In genomic region chr2:155523706-155524105, GRCm38 (mm10) we compare ENCODE assay signal across 29 mouse cellular contexts. TPM values are rescaled to one million over a fixed set of nuclear protein-coding genes. Genes with fewer than 3 reads are reported as not detected.
DNase-seq lines count a peak whose midpoint lies in the region; ATAC-seq and TF ChIP-seq lines count a peak whose summit lies in the region.
"Had no signal": no experiment of that assay in that cellular context is flagged by ENCODE, and none has a peak within 500 bp of the region (broad histone marks: within the 10 kb centered on the region; RNA-seq: fewer than 3 reads in every experiment).

No protein-coding gene starts in this region.

- H3K4me1 ChIP-seq in liver, embryonic 12.5 days = peaks cover 48% of the 10 kb centered on the region
- H3K4me1 ChIP-seq in liver, postnatal 0 days (ENCODE audit: insufficient read depth) = peaks cover 4% of the 10 kb centered on the region; the same call in 1 of the 2 replicates

- ATAC-seq in liver, embryonic 12.5 days = no peak
- ATAC-seq in liver, postnatal 0 days = no peak
- ATAC-seq in common myeloid progenitor, adult 5-6 weeks (replicated peaks; ENCODE audit: low read depth, poor library complexity, severe bottlenecking) = peak; percentile 70
- peak; percentile 49 for ATAC-seq in megakaryocyte progenitor cell, adult 5-6 weeks (replicated peaks; ENCODE audit: poor library complexity)
- ATAC-seq: activated CD4-positive, CD25-positive, alpha-beta regulatory T cell, adult 4 months; forebrain, embryonic 13.5 days; forebrain, embryonic 16.5 days; hindbrain, postnatal 0 days; inflammation-experienced regulatory T-cells, adult 6 months had no signal

- no peak for DNase-seq in liver, postnatal 0 days
- no peak for DNase-seq in B cell, adult 2 months
- DNase-seq in kidney, postnatal 36 days = no peak
- DNase-seq: adrenal gland, adult 8-10 months; adrenal gland, postnatal 25 days; cerebellum, adult 11-12 months; cerebellum, adult 8-10 months; cerebellum, postnatal 10 days; cerebellum, postnatal 36 days; gastrocnemius, adult 2 months; gastrocnemius, postnatal 14 days; heart, adult 18-20 months; heart, postnatal 10 days; heart, postnatal 36 days had no signal

- no peaks in the 10 kb centered on the region for H3K27me3 ChIP-seq in liver, embryonic 12.5 days (replicated peaks)
- no peaks in the 10 kb centered on the region for H3K27me3 ChIP-seq in liver, postnatal 0 days (ENCODE audit: insufficient read depth, low read length)
- H3K27me3 ChIP-seq: CH12.LX; forebrain, embryonic 13.5 days; heart, embryonic 12.5 days; heart, embryonic 15.5 days had no signal

- H3K9me3 ChIP-seq in liver, embryonic 12.5 days (replicated peaks) = no peaks in the 10 kb centered on the region
- no peaks in the 10 kb centered on the region for H3K9me3 ChIP-seq in liver, postnatal 0 days (ENCODE audit: low read length)
- H3K9me3 ChIP-seq: forebrain, embryonic 10.5 days; forebrain, embryonic 13.5 days; G1E; heart, embryonic 12.5 days; heart, embryonic 15.5 days; hindbrain, embryonic 10.5 days had no signal

- TF ChIP-seq CTCF in liver, postnatal 0 days (IDR thresholded peaks at IDR 0.05; ENCODE audit: low read depth) = no peak

- no peak for TF ChIP-seq EP300 in liver, postnatal 0 days (IDR thresholded peaks at IDR 0.05; ENCODE audit: low read depth)

- H3K9ac ChIP-seq in liver, embryonic 12.5 days = no peak overlapping the region
- no peak overlapping the region for H3K9ac ChIP-seq in liver, postnatal 0 days (replicated peaks)
- H3K9ac ChIP-seq: forebrain, embryonic 13.5 days; heart, embryonic 12.5 days; heart, embryonic 15.5 days; hindbrain, embryonic 14.5 days had no signal

- no peak overlapping the region for H3K4me3 ChIP-seq in liver, embryonic 12.5 days
- no peak overlapping the region for H3K4me3 ChIP-seq in liver, postnatal 0 days (ENCODE audit: low read depth, low read length)
- H3K4me3 ChIP-seq: forebrain, embryonic 10.5 days; forebrain, embryonic 13.5 days; gastrocnemius, adult 2 months; heart, embryonic 12.5 days; heart, embryonic 15.5 days; hindbrain, embryonic 10.5 days had no signal

- peak overlapping the region; percentile 3; the same call in 1 of the 2 replicates for H3K4me2 ChIP-seq in liver, embryonic 12.5 days
- H3K4me2 ChIP-seq in liver, postnatal 0 days (ENCODE audit: low read depth, low read length) = no peak overlapping the region
- H3K4me2 ChIP-seq: forebrain, embryonic 13.5 days; heart, embryonic 12.5 days; heart, embryonic 15.5 days; hindbrain, embryonic 14.5 days had no signal

- peaks cover 6% of the 10 kb centered on the region; the same call in 1 of the 2 replicates for H3K36me3 ChIP-seq in liver, embryonic 12.5 days
- H3K36me3 ChIP-seq in liver, postnatal 0 days (replicated peaks; ENCODE audit: insufficient read depth, low read length) = no peaks in the 10 kb centered on the region; the same call in 1 of the 2 replicates
- H3K36me3 ChIP-seq: forebrain, embryonic 10.5 days; heart, embryonic 12.5 days; heart, embryonic 15.5 days; hindbrain, embryonic 10.5 days had no signal

- WGBS in liver, embryonic 12.5 days (ENCODE audit: insufficient replicate concordance) = 22% methylated on average over 5 of the region's 5 CpGs
- 31% methylated on average over 5 of the region's 5 CpGs for WGBS in liver, postnatal 0 days (ENCODE audit: insufficient replicate concordance)

- no peak overlapping the region for H3K27ac ChIP-seq in liver, embryonic 12.5 days
- no peak overlapping the region for H3K27ac ChIP-seq in liver, postnatal 0 days (ENCODE audit: low read depth)
- H3K27ac ChIP-seq: forebrain, embryonic 10.5 days; forebrain, embryonic 13.5 days; gastrocnemius, adult 2 months; heart, embryonic 15.5 days; hindbrain, embryonic 10.5 days; hindbrain, embryonic 14.5 days; hindbrain, postnatal 0 days had no signal

RNA-seq across cellular contexts. Expression of gene Ggt7, which starts 5.7 kb away (rescaled TPM):
- 0.54 and 0.86 TPM in 2 replicates for polyA plus RNA-seq in liver, embryonic 12.5 days (2016; fragmentation: Nextera tagmentation; extraction: Ambion mirVana)
- polyA plus RNA-seq in liver, postnatal 0 days (2015; fragmentation: Nextera tagmentation; extraction: Ambion mirVana) = 0.22 and 0.25 TPM in 2 replicates
- total RNA-seq in common myeloid progenitor, adult 5-6 weeks (2017) = 0.19 TPM in 1 of 2 replicates, not detected in the other
- not detected in 2 replicates for total RNA-seq in megakaryocyte progenitor cell, adult 5-6 weeks (2015)
- not detected in 2 replicates for total RNA-seq in megakaryocyte progenitor cell, adult 5-6 weeks (2017)
- total RNA-seq: G1E had no signal
- polyA plus RNA-seq: G1E had no signal

RNA-seq across cellular contexts. Expression of gene Acss2, which starts 6.0 kb away (rescaled TPM):
- 25.1 and 27.1 TPM in 2 replicates for polyA plus RNA-seq in liver, embryonic 12.5 days (2016; fragmentation: Nextera tagmentation; extraction: Ambion mirVana)
- 7.5 and 8.2 TPM in 2 replicates for polyA plus RNA-seq in liver, postnatal 0 days (2015; fragmentation: Nextera tagmentation; extraction: Ambion mirVana)
- total RNA-seq in common myeloid progenitor, adult 5-6 weeks (2017) = 14.9 and 20.4 TPM in 2 replicates
- 3.6 and 8.0 TPM in 2 replicates for total RNA-seq in megakaryocyte progenitor cell, adult 5-6 weeks (2015)
- total RNA-seq in megakaryocyte progenitor cell, adult 5-6 weeks (2017) = 3.0 and 6.5 TPM in 2 replicates

RNA-seq across cellular contexts. Expression of gene Ncoa6, which starts 50.0 kb away (rescaled TPM):
- polyA plus RNA-seq in liver, embryonic 12.5 days (2016; fragmentation: Nextera tagmentation; extraction: Ambion mirVana) = 9.2 and 10.4 TPM in 2 replicates
- polyA plus RNA-seq in liver, postnatal 0 days (2015; fragmentation: Nextera tagmentation; extraction: Ambion mirVana) = 6.3 and 6.4 TPM in 2 replicates
- total RNA-seq in common myeloid progenitor, adult 5-6 weeks (2017) = 13.4 and 25.5 TPM in 2 replicates
- total RNA-seq in megakaryocyte progenitor cell, adult 5-6 weeks (2015) = 58.3 and 61.2 TPM in 2 replicates
- total RNA-seq in megakaryocyte progenitor cell, adult 5-6 weeks (2017) = 12.4 and 15.4 TPM in 2 replicates

Comparison
In these comparisons a context has a peak if more than half of its experiments do, and no peak if none do; other contexts are left out.
1. ATAC-seq: peak in common myeloid progenitor, adult 5-6 weeks (single experiment) and megakaryocyte progenitor cell, adult 5-6 weeks (single experiment); none in liver, embryonic 12.5 days (single experiment) and liver, postnatal 0 days (single experiment).